8 mouse cellular contexts compared by ENCODE assay signal in the genomic region with DNA sequence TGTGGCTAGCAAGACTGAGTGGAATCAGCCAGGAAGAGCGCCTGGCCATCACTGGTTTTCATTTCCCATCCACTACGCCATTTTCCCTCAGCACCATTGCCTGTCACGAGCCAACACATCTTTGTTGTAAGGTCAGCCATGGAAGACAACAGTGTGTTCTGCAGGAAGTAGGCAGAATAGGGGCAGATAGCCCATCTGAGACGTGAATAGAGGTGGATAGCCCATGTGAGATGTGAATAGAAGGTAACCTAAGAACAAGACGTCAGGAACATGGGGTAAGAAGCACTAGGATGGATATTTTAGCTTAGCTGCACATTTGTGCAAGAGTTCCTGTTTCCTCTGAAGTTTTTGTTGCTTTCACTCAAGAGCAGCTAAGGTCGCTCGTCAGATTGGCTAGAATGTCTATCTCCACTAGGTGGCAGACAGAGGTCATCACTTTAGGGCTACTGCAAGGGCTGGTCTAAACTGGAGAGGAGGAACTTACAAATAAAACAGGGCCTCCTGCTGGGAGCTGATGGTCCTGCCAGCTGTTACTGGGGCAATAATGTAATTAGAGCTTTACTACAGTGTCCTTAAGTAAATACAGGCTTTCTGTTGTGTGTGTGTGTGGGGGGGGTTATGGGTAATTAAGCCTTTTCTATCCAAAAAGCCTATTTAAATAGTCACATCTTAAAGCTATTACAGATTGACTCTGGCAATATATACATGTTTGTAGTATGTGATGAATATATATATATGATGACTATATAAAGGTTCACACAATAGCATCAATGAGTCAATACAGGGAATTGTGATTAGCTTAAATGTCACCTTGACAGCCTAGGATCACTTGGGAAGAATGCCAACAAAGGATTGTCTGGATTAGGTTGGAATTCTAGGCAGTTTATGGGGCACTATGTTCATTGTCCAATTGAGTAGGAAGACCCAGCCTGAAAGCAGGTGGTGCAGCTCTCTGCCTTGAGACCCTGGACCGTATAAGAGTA. TPM values are rescaled to one million over a fixed set of nuclear protein-coding genes. Genes with fewer than 3 reads are reported as not detected.
DNase-seq lines count a peak whose midpoint lies in the region; ATAC-seq and TF ChIP-seq lines count a peak whose summit lies in the region.

No protein-coding gene starts in this region.

- no peaks in the 10 kb centered on the region for H3K27me3 ChIP-seq in ES-Bruce4 (ENCODE audit: control insufficient read depth, insufficient read depth, low read length, poor library complexity, severe bottlenecking)
- no peaks in the 10 kb centered on the region for H3K27me3 ChIP-seq in forebrain, embryonic 11.5 days (ENCODE audit: control insufficient read depth, insufficient read depth, low read length)
- no peaks in the 10 kb centered on the region; the same call in 1 of the 2 replicates for H3K27me3 ChIP-seq in neural tube, embryonic 15.5 days (replicated peaks)

- H3K27ac ChIP-seq in ES-Bruce4 (ENCODE audit: insufficient read depth, low read length), result no peak overlapping the region
- no peak overlapping the region for H3K27ac ChIP-seq in forebrain, embryonic 11.5 days (ENCODE audit: low read depth, low read length)
- H3K27ac ChIP-seq in neural tube, embryonic 15.5 days (replicated peaks), result no peak overlapping the region

- H3K9me3 ChIP-seq in ES-Bruce4 (replicated peaks; ENCODE audit: control insufficient read depth, insufficient read depth, low read length, poor library complexity, severe bottlenecking), result no peaks in the 10 kb centered on the region
- H3K9me3 ChIP-seq in forebrain, embryonic 11.5 days (ENCODE audit: control insufficient read depth, low read length), result no peaks in the 10 kb centered on the region
- H3K9me3 ChIP-seq in neural tube, embryonic 15.5 days (replicated peaks), result no peaks in the 10 kb centered on the region

- no peak for TF ChIP-seq POLR2A in ES-Bruce4 (IDR thresholded peaks at IDR 0.05; ENCODE audit: insufficient read depth, low read length)
- TF ChIP-seq POLR2A in brain, embryonic 14.5 days (IDR thresholded peaks at IDR 0.05; ENCODE audit: borderline replicate concordance, extremely low read depth, insufficient read depth, insufficient read length, poor library complexity, severe bottlenecking), result no peak
- TF ChIP-seq POLR2A in lung, adult 2 months (IDR thresholded peaks at IDR 0.05; ENCODE audit: borderline replicate concordance, extremely low read depth, low read depth, low read length), result no peak

- WGBS in forebrain, embryonic 11.5 days, result 36% methylated on average over 8 of the region's 8 CpGs
- WGBS in lung, adult 2 months, result 36% methylated on average over 8 of the region's 8 CpGs
- 31% methylated on average over 8 of the region's 8 CpGs for whole genome bisulfite sequencing in neural tube, embryonic 15.5 days

- H3K36me3 ChIP-seq in ES-Bruce4 (ENCODE audit: control insufficient read depth, insufficient read depth, low read length, poor library complexity, severe bottlenecking), result no peaks in the 10 kb centered on the region
- H3K36me3 ChIP-seq in forebrain, embryonic 11.5 days (ENCODE audit: control insufficient read depth, insufficient read depth, low read length), result no peaks in the 10 kb centered on the region
- H3K36me3 ChIP-seq in neural tube, embryonic 15.5 days, result no peaks in the 10 kb centered on the region

- H3K4me3 ChIP-seq in ES-Bruce4 (ENCODE audit: low read depth, low read length), result no peak overlapping the region
- H3K4me3 ChIP-seq in forebrain, embryonic 11.5 days (ENCODE audit: low read depth, low read length), result no peak overlapping the region
- H3K4me3 ChIP-seq in lung, adult 2 months (replicated peaks; ENCODE audit: extremely low read depth, low read depth, low read length), result no peak overlapping the region
- H3K4me3 ChIP-seq in neural tube, embryonic 15.5 days (replicated peaks), result no peak overlapping the region

- peak; percentile 47 for TF ChIP-seq CTCF in ES-Bruce4 (IDR thresholded peaks at IDR 0.05; ENCODE audit: low read depth, low read length)
- TF ChIP-seq CTCF in brain, embryonic 14.5 days (IDR thresholded peaks at IDR 0.05; ENCODE audit: borderline replicate concordance, extremely low read depth, insufficient read depth, insufficient read length), result peak; percentile 68; the same call in 1 of the 2 replicates
- TF ChIP-seq CTCF in lung, adult 2 months (IDR thresholded peaks at IDR 0.05; ENCODE audit: insufficient read depth, low read length), result peak; percentile 56

- TF ChIP-seq EP300 in ES-Bruce4 (IDR thresholded peaks at IDR 0.05; ENCODE audit: insufficient read depth, low read depth, low read length), result 0 out of 2 replicates have a peak, but pooled peaks have one; percentile 23

- ATAC-seq in forebrain, embryonic 11.5 days (replicated peaks; ENCODE audit: low FRiP score), result peak; percentile 74
- peak; percentile 79 for ATAC-seq in neural tube, embryonic 15.5 days (ENCODE audit: low FRiP score)

- H3K9ac ChIP-seq in ES-Bruce4 (ENCODE audit: low read depth, poor library complexity, severe bottlenecking), result no peak overlapping the region
- H3K9ac ChIP-seq in forebrain, embryonic 11.5 days (ENCODE audit: low read length), result no peak overlapping the region
- H3K9ac ChIP-seq in neural tube, embryonic 15.5 days (replicated peaks), result no peak overlapping the region

- DNase-seq in brain, embryonic 14.5 days (ENCODE audit: low read depth), result peak; percentile 87
- peak; percentile 63 for DNase-seq in forebrain, embryonic 11.5 days (ENCODE audit: low spot score)
- peak; percentile 78 for DNase-seq in heart, postnatal 4 days
- DNase-seq in layer of hippocampus, adult 18-20 months (ENCODE audit: low spot score in 2 of 2), result peak; percentile 23 to 82
- DNase-seq in lung, adult 2 months, result peak; percentile 14
- DNase-seq in thymus, postnatal 14 days, result peak; percentile 69

- no peak overlapping the region for H3K4me2 ChIP-seq in forebrain, embryonic 11.5 days (ENCODE audit: low read depth, low read length, severe bottlenecking)
- no peak overlapping the region for H3K4me2 ChIP-seq in neural tube, embryonic 15.5 days

- H3K4me1 ChIP-seq in ES-Bruce4 (ENCODE audit: control insufficient read depth, insufficient read depth, low read length), result no peaks in the 10 kb centered on the region
- no peaks in the 10 kb centered on the region for H3K4me1 ChIP-seq in forebrain, embryonic 11.5 days (replicated peaks; ENCODE audit: control insufficient read depth, insufficient read depth, low read length)
- H3K4me1 ChIP-seq in lung, adult 2 months (ENCODE audit: control insufficient read depth, insufficient read depth, low read length), result no peaks in the 10 kb centered on the region
- H3K4me1 ChIP-seq in neural tube, embryonic 15.5 days, result no peaks in the 10 kb centered on the region

RNA-seq across cellular contexts. Expression of a gene that starts 10.6 kb away (rescaled TPM):
- polyA plus RNA-seq in ES-Bruce4 (2011; ENCODE audit: insufficient read depth, insufficient read length, low read depth, missing spikeins), result 0.72 and 0.90 TPM in 2 replicates
- 3.1 and 7.3 TPM in 2 replicates for polyA plus RNA-seq in brain, embryonic 14.5 days (2012; rRNA removed)
- 3.5 and 3.7 TPM in 2 replicates for polyA plus RNA-seq in forebrain, embryonic 11.5 days (2014; fragmentation: Nextera tagmentation; extraction: Ambion mirVana)
- 10 to 100 TPM; 24.9 to 30.2 TPM for total RNA-seq in heart, postnatal 4 days (2021)
- total RNA-seq in layer of hippocampus, adult 18-20 months (2021), result 10 to 100 TPM; 11.4 to 12.2 TPM
- 3.4 and 4.8 TPM in 2 replicates for polyA plus RNA-seq in lung, adult 2 months (2012; rRNA removed)
- 7.0 and 7.5 TPM in 2 replicates for polyA plus RNA-seq in neural tube, embryonic 15.5 days (2015; fragmentation: Nextera tagmentation; extraction: Ambion mirVana)

RNA-seq across cellular contexts. Expression of a gene that starts 11.6 kb away (rescaled TPM):
- polyA plus RNA-seq in ES-Bruce4 (2011; ENCODE audit: insufficient read depth, insufficient read length, low read depth, missing spikeins), result not detected in 2 replicates
- polyA plus RNA-seq in brain, embryonic 14.5 days (2012; rRNA removed), result 1.0 and 1.6 TPM in 2 replicates
- 0.12 and 0.16 TPM in 2 replicates for polyA plus RNA-seq in forebrain, embryonic 11.5 days (2014; fragmentation: Nextera tagmentation; extraction: Ambion mirVana)
- under 1 TPM; 0.52 to 0.57 TPM for total RNA-seq in heart, postnatal 4 days (2021)
- total RNA-seq in layer of hippocampus, adult 18-20 months (2021), result 1 to 10 TPM; 1.2 to 1.5 TPM
- polyA plus RNA-seq in lung, adult 2 months (2012; rRNA removed), result 1.4 and 2.6 TPM in 2 replicates
- polyA plus RNA-seq in neural tube, embryonic 15.5 days (2015; fragmentation: Nextera tagmentation; extraction: Ambion mirVana), result 1.2 and 2.6 TPM in 2 replicates

Comparison
In these comparisons a context has a peak if more than half of its experiments do, and no peak if none do; other contexts are left out.
1. DNase-seq: peak in every context shown above with its lines; median percentile 87 in brain, embryonic 14.5 days; 78 in heart, postnatal 4 days; 69 in thymus, postnatal 14 days; 63 in forebrain, embryonic 11.5 days; 52 in layer of hippocampus, adult 18-20 months; 14 in lung, adult 2 months.